Mouse (Mus musculus) frontal cortex, postnatal 10 days (tissue): ENCODE results near the gene Elk1.
A peak's percentile ranks its signal among the peaks of the same experiment; 100 is the strongest.

Experiments used
- DNase-seq, 2 experiments: peaks; one replicate each; pipeline ENCODE4 v3.0.0; 2022; ENCODE audit warnings: low spot score in 2 of 2, mixed read lengths in 1 of 2

Elk1 gene

GRCm38 (mm10) chrX:20950191-20950880 is at the start of gene Elk1:
Elk1 (minus strand) TSS chrX:20950608.
- peak; percentile 77 to 90 for DNase-seq

DNA sequence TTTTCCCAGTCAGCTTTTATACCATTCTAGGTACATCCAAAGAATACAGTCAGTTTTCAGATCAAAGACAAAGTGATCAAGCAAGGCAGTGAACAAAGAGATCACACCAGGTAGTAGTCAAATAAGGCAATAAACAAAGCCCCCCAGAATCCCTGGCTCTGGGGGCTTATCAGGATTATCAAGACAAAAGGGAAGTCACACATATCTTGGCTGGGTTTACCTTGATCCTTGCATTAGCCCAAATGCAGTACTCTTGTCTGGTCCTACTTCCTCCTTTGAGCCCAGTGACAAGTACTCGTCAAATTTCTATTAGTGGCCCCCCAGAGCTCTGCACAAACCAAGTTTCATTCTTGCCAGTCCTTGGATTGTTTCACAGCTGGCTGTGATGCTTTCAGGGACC is 30.5 kb upstream of the Elk1 start:
- DNase-seq, result no peak

- peak; percentile 84 to 86 for DNase-seq
These were observed 11.3 kb upstream of the Elk1 start, which contains the start of gene Uxt for GRCm38 (mm10) chrX:20961477-20962378. Uxt (minus strand) TSS chrX:20962017.

GRCm38 (mm10) chrX:20946055-20946454 is 4.4 kb downstream of the Elk1 start:
- DNase-seq, result peak in 1 of 2 experiments; percentile 38

DNA sequence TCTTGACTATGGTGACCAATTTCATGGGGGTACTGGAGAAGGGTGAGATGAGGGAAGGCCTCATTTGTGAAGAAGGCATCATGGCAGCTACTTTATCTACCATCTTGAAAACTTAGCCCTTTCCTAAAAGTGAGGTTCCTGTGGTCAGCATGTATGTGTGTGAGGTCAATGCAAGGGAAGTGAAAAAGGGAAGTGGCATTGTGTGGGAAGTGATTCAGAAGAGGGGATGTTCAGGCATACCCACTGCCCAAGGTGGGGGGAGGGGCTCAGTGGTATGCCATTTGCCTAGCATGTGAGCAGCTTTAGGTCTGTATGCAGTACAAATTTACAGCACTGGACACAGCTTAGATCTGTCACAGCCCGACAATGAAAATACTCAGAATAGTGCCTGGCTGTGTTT is 18.4 kb downstream of the Elk1 start:
- DNase-seq, result no peak

- no peak for DNase-seq
These were observed 19.0 kb downstream of the Elk1 start, which contains the start of gene Cfp for GRCm38 (mm10) chrX:20931364-20931763. Cfp (minus strand) TSS chrX:20931555.

- DNase-seq, result no peak
These were observed 20.5 kb downstream of the Elk1 start for GRCm38 (mm10) chrX:20929859-20930258.

GRCm38 (mm10) chrX:20924976-20925375 is 25.4 kb downstream of the Elk1 start:
- no peak for DNase-seq

DNA sequence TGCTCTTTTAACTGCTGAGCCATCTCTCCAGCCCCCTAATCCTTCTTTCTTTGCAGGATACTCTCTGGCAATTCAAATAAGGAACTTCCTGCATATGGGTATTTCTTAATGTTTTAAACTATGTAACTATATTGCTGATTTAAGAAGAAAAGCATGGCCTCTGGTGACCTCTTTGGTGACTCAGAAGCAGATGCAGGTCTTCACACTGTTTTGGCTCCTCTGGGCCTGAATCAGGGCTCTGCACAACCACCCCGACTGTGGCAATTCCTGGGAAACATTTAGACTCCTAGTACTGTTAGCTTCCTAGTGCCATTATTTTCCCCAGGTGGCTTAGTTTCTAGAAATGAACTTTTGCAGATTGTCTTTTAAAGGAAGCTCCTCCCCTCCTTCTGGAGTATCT is 26.9 kb downstream of the Elk1 start:
- DNase-seq, result no peak

DNA sequence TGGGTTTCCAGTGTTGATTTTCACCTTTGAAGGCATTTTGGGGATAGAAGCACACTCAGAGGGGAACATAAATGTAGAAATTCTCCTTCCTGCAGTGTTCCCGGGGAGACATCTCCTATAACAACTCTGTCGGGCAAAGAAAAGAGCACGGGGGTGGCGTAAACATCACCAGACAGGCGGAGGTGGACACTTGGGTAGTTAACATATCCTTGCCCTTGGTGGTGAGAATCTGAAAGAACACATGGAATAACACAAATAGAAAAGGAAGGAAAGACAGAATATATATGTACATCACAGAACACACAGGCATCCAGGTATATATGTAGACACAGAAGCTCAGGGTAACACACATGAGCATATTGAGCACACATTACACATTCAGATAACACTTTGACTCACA is 29.0 kb downstream of the Elk1 start:
- DNase-seq, result peak in 1 of 2 experiments; percentile 21

- DNase-seq, result peak; percentile 79 to 83
These were observed 29.5 kb downstream of the Elk1 start, which contains the start of gene Syn1 for GRCm38 (mm10) chrX:20920844-20921364. Syn1 (minus strand) TSS chrX:20921004.

- peak in 1 of 2 experiments; percentile 17 for DNase-seq
These were observed 30.1 kb downstream of the Elk1 start for GRCm38 (mm10) chrX:20920249-20920843.

DNA sequence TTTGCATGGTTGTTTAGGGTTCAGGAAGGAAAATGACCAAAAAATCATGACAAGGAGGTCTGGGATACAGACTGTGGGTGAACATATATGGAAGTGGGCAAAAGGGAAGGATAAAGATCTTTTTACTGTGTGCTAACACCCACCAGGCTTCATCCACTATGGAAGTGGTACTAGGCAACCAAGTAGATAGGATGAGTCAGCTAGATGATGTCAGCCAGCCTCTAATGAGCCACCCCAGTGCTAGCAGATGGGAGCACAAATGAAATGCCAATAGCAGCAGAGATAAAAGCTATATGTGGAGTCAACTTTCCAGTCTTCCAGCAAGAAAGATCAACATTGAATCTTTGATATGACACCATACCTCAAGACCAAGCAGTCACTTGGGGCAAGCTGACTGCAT is 35.3 kb downstream of the Elk1 start:
- no peak for DNase-seq

DNA sequence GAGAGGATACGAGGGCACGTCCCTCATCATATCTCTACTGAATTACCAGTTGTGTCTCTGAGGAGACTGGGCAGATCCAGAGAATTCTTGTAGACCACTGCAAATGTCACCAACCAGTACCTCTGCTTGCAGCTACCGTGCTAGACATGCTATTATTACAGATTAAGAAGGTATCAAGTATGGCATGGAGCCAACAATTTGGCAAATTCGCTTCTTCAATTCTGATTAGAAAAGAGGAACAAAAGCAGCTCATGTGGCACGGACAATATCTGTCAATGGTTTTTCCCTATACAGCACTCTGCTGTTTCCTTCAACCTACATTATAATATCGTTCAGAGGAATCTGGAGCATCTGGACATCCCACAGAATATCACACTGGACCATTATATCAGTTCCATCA is 36.7 kb downstream of the Elk1 start:
- DNase-seq, result no peak

DNA sequence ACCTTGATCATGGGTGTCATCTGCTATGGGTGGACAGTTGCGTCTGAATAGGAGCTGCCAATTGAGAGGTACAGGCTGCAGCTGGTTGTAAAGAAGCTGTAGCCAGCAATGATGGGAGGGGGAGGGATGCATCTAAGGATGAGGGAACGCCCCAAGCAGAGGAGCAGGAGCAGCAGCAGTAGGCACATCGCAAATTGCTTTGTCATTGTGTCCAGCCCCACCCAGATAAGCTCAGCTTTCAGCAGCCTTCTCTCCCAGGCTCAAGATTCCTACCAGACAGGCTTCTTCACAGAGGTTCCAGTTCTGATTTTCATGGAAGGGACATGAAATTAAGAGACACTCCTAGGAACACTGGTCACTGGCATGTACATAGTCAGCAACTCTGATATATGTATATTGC is 40.3 kb downstream of the Elk1 start:
- no peak for DNase-seq
